Mouse (Mus musculus): ENCODE results near the gene Dcun1d1.

The Dcun1d1 gene

GRCm38 (mm10) chr3:35937345-35937744, at the start of gene Dcun1d1:
Gene Dcun1d1, minus strand, starts transcription at chr3:35937445.
- DNase-seq (ENCODE audit: low read depth, low spot score), result no peak

GRCm38 (mm10) chr3:35986266-35986665, 49.0 kb upstream of the Dcun1d1 start:
- DNase-seq (ENCODE audit: low read depth, low spot score), result no peak

GRCm38 (mm10) chr3:35973551-35973950, 36.3 kb upstream of the Dcun1d1 start:
- peak; percentile 67 for DNase-seq (ENCODE audit: low read depth, low spot score)

GRCm38 (mm10) chr3:35972985-35973384, 35.7 kb upstream of the Dcun1d1 start:
- DNase-seq (ENCODE audit: low read depth, low spot score), result peak; percentile 66

- no peak for DNase-seq (ENCODE audit: low read depth, low spot score)
Measured at GRCm38 (mm10) chr3:35971149-35971548, 33.9 kb upstream of the Dcun1d1 start.

GRCm38 (mm10) chr3:35970441-35970840, 33.2 kb upstream of the Dcun1d1 start:
- DNase-seq (ENCODE audit: low read depth, low spot score), result no peak

GRCm38 (mm10) chr3:35967366-35967921, 30.2 kb upstream of the Dcun1d1 start:
- no peak for DNase-seq (ENCODE audit: low read depth, low spot score)

GRCm38 (mm10) chr3:35966493-35966892, 29.2 kb upstream of the Dcun1d1 start:
- no peak for DNase-seq (ENCODE audit: low read depth, low spot score)

- no peak for DNase-seq (ENCODE audit: low read depth, low spot score)
Measured at GRCm38 (mm10) chr3:35964928-35965327, 27.7 kb upstream of the Dcun1d1 start.

- DNase-seq (ENCODE audit: low read depth, low spot score), result no peak
Measured at GRCm38 (mm10) chr3:35963921-35964320, 26.7 kb upstream of the Dcun1d1 start.

GRCm38 (mm10) chr3:35963401-35963800, 26.2 kb upstream of the Dcun1d1 start:
- DNase-seq (ENCODE audit: low read depth, low spot score), result no peak

- peak; percentile 21 for DNase-seq (ENCODE audit: low read depth, low spot score)
Measured at GRCm38 (mm10) chr3:35962967-35963366, 25.7 kb upstream of the Dcun1d1 start.

- no peak for DNase-seq (ENCODE audit: low read depth, low spot score)
Measured at GRCm38 (mm10) chr3:35957230-35957629, 20.0 kb upstream of the Dcun1d1 start.

- DNase-seq (ENCODE audit: low read depth, low spot score), result no peak
Measured at GRCm38 (mm10) chr3:35954901-35955575, 17.8 kb upstream of the Dcun1d1 start.

- no peak for DNase-seq (ENCODE audit: low read depth, low spot score)
Measured at GRCm38 (mm10) chr3:35953816-35954215, 16.6 kb upstream of the Dcun1d1 start.

- no peak for DNase-seq (ENCODE audit: low read depth, low spot score)
Measured at GRCm38 (mm10) chr3:35953184-35953583, 15.9 kb upstream of the Dcun1d1 start.

GRCm38 (mm10) chr3:35948197-35948596, 11.0 kb upstream of the Dcun1d1 start:
- no peak for DNase-seq (ENCODE audit: low read depth, low spot score)

GRCm38 (mm10) chr3:35940520-35941135, 3.4 kb upstream of the Dcun1d1 start:
- no peak for DNase-seq (ENCODE audit: low read depth, low spot score)

- DNase-seq (ENCODE audit: low read depth, low spot score), result no peak
Measured at GRCm38 (mm10) chr3:35940047-35940446, 2.8 kb upstream of the Dcun1d1 start.

GRCm38 (mm10) chr3:35933405-35933777, 3.9 kb downstream of the Dcun1d1 start:
- DNase-seq (ENCODE audit: low read depth, low spot score), result peak; percentile 79

GRCm38 (mm10) chr3:35932735-35933404, 4.4 kb downstream of the Dcun1d1 start:
- DNase-seq (ENCODE audit: low read depth, low spot score), result peak; percentile 57

- DNase-seq (ENCODE audit: low read depth, low spot score), result peak; percentile 58
Measured at GRCm38 (mm10) chr3:35931896-35932727, 5.1 kb downstream of the Dcun1d1 start.
